Mouse (Mus musculus) monocyte, adult 2 months (primary cell): Measurements from ENCODE around the gene Scgb3a1.

Source experiments
- DNase-seq, 2 experiments: peaks; one replicate each; pipeline ENCODE4 v3.0.0; 2022; ENCODE audit warnings: low spot score in 2 of 2, low read depth in 1 of 2

Gene Scgb3a1

GRCm38 (mm10) chr11:49658065-49658464 is 5.3 kb upstream of the Scgb3a1 start:
- no peak for DNase-seq

GRCm38 (mm10) chr11:49658791-49659469 is 4.5 kb upstream of the Scgb3a1 start:
- no peak for DNase-seq

- DNase-seq, result no peak
Measured at GRCm38 (mm10) chr11:49659470-49659799, 4.0 kb upstream of the Scgb3a1 start.

- no peak for DNase-seq
Measured at GRCm38 (mm10) chr11:49662292-49662780, 1.1 kb upstream of the Scgb3a1 start.

- no peak for DNase-seq
Measured at GRCm38 (mm10) chr11:49664262-49665140, 1.1 kb downstream of the Scgb3a1 start.

GRCm38 (mm10) chr11:49665462-49665861 is 2.1 kb downstream of the Scgb3a1 start:
- DNase-seq, result no peak

- DNase-seq, result no peak
Measured at GRCm38 (mm10) chr11:49673433-49673832, 10.0 kb downstream of the Scgb3a1 start.

GRCm38 (mm10) chr11:49684237-49684973 is 21.0 kb downstream of the Scgb3a1 start:
- no peak for DNase-seq

- DNase-seq, result no peak
Measured at GRCm38 (mm10) chr11:49695013-49695412, 31.6 kb downstream of the Scgb3a1 start.

GRCm38 (mm10) chr11:49695695-49696094 is 32.3 kb downstream of the Scgb3a1 start:
- DNase-seq, result no peak

- DNase-seq, result no peak
Measured at GRCm38 (mm10) chr11:49696472-49696871, 33.1 kb downstream of the Scgb3a1 start.

GRCm38 (mm10) chr11:49697779-49698178 is 34.4 kb downstream of the Scgb3a1 start:
- no peak for DNase-seq

- DNase-seq, result no peak
Measured at GRCm38 (mm10) chr11:49699079-49699478, 35.7 kb downstream of the Scgb3a1 start.

GRCm38 (mm10) chr11:49702014-49702413 is 38.6 kb downstream of the Scgb3a1 start:
- DNase-seq, result no peak

- no peak for DNase-seq
Measured at GRCm38 (mm10) chr11:49704804-49705203, 41.4 kb downstream of the Scgb3a1 start.

- DNase-seq, result no peak
Measured at GRCm38 (mm10) chr11:49707834-49708233, 44.4 kb downstream of the Scgb3a1 start.

GRCm38 (mm10) chr11:49710664-49711063 is 47.3 kb downstream of the Scgb3a1 start:
- DNase-seq, result no peak

GRCm38 (mm10) chr11:49711981-49712554 is 48.7 kb downstream of the Scgb3a1 start:
- DNase-seq, result peak in 1 of 2 experiments; percentile 13

- DNase-seq, result peak; percentile 91 to 93
Measured at GRCm38 (mm10) chr11:49712555-49713335, 49.3 kb downstream of the Scgb3a1 start, which contains the start of gene Cnot6. Gene Cnot6 (minus strand): TSS chr11:49712723.
